Mouse (Mus musculus) embryonic facial prominence, embryonic 14.5 days (tissue): ENCODE measurements at regions not wholly inside any gene's neighbourhood (a gene's known extent, or its start where the extent isn't known, plus 50 kb on each side); places are given as distances from the start of the nearest gene placed in this dataset.

Experiments
- ATAC-seq: fragments of 200-750 bp; cut with Nextera tagmentation; 2 replicates; pipeline ENCODE4 v1.8.0; 2017; ENCODE audit warnings: low read depth, moderate number of reproducible peaks, moderate TSS enrichment
- DNase-seq: peaks from one replicate; pipeline ENCODE4 v3.0.0-alpha.2; 2015; ENCODE audit warnings: low spot score
- H3K27ac ChIP-seq: fragments of 300-500 bp; sonication (generic); replicated peaks from 2 replicates; pipeline ENCODE4 v1.5.1; 2014; ENCODE audit warnings: low read depth, mild to moderate bottlenecking, low read length, moderate library complexity
- H3K27me3 ChIP-seq: fragments of 300-500 bp; sonication (generic); replicated peaks from 2 replicates; pipeline ENCODE4 v1.6.1; 2014; ENCODE audit warnings: low read length; ENCODE audit not compliant: control insufficient read depth, insufficient read depth
- H3K36me3 ChIP-seq: fragments of 300-500 bp; sonication (generic); 2 replicates; pipeline ENCODE4 v1.6.1; 2014; ENCODE audit warnings: low read length, mixed read lengths; ENCODE audit not compliant: control insufficient read depth, insufficient read depth
- H3K4me1 ChIP-seq: fragments of 300-500 bp; sonication (generic); 2 replicates; pipeline ENCODE4 v1.6.1; 2014; ENCODE audit warnings: antibody characterized with exemption, low read length; ENCODE audit not compliant: control insufficient read depth, insufficient read depth
- H3K4me2 ChIP-seq: fragments of 300-500 bp; sonication (generic); 2 replicates; pipeline ENCODE4 v1.6.1; 2014; ENCODE audit warnings: low read depth, mild to moderate bottlenecking, low read length, moderate library complexity, mixed read lengths
- H3K4me3 ChIP-seq: fragments of 300-500 bp; sonication (generic); 2 replicates; pipeline ENCODE4 v1.5.1; 2014; ENCODE audit warnings: low read depth, mild to moderate bottlenecking, low read length
- H3K9ac ChIP-seq: fragments of 300-500 bp; sonication (generic); 2 replicates; pipeline ENCODE4 v1.6.1; 2014; ENCODE audit warnings: low read depth, mild to moderate bottlenecking, low read length, moderate library complexity, mixed read lengths
- H3K9me3 ChIP-seq: fragments of 300-500 bp; sonication (generic); 2 replicates; pipeline ENCODE4 v1.6.1; 2016; ENCODE audit warnings: low read length; ENCODE audit not compliant: control insufficient read depth
- WGBS: fragments of 180-500 bp; shearing (Covaris S2); extraction: QIAGEN DNeasy Blood & Tissue Kit; methylation state at CpG from one replicate; pipeline ENCODE4 v1.1.7; 2014; 5-methylcytosine and 5-hydroxymethylcytosine counted together

- Histone ChIP-seq H3K4me2 (no peak overlapping the region), H3K36me3 (no peaks in the 10 kb centered on the region), H3K9ac (no peak overlapping the region), H3K4me1 (peaks cover 32% of the 10 kb centered on the region), H3K4me3 (no peak overlapping the region), H3K27ac (peak overlapping the region; percentile 61), H3K27me3 (no peaks in the 10 kb centered on the region), H3K9me3 (no peaks in the 10 kb centered on the region)
- ATAC-seq (peak; percentile 41; the same call in 1 of the 2 replicates), DNase-seq (peak; percentile 85)
- 21% methylated on average over 5 of the region's 5 CpGs for WGBS
Measured at GRCm38 (mm10) chr2:174876886-174877285, 116.5 kb downstream of the Edn3 start.

- DNase-seq (no peak), ATAC-seq (no peak)
- Histone ChIP-seq H3K27me3 (no peaks in the 10 kb centered on the region), H3K4me2 (no peak overlapping the region), H3K4me3 (no peak overlapping the region), H3K4me1 (peaks cover 32% of the 10 kb centered on the region), H3K9ac (no peak overlapping the region), H3K9me3 (no peaks in the 10 kb centered on the region), H3K27ac (no peak overlapping the region), H3K36me3 (no peaks in the 10 kb centered on the region)
- WGBS, result 47% methylated on average over 4 of the region's 4 CpGs
Measured at GRCm38 (mm10) chr2:174878979-174879378, 118.6 kb downstream of the Edn3 start.

- ATAC-seq, result no peak
- H3K9ac ChIP-seq, result no peak overlapping the region
- H3K4me3 ChIP-seq, result no peak overlapping the region
- no peak overlapping the region for H3K27ac ChIP-seq
- no peak for DNase-seq
- WGBS, result 89% methylated on average over 13 of the region's 13 CpGs
- no peak overlapping the region for H3K4me2 ChIP-seq
- H3K36me3 ChIP-seq, result no peaks in the 10 kb centered on the region
- H3K27me3 ChIP-seq, result no peaks in the 10 kb centered on the region
- peaks cover 48% of the 10 kb centered on the region for H3K4me1 ChIP-seq
- no peaks in the 10 kb centered on the region for H3K9me3 ChIP-seq
Measured at GRCm38 (mm10) chr2:174880659-174881058, 120.2 kb downstream of the Edn3 start.

GRCm38 (mm10) chr2:174884232-174885225, 124.1 kb downstream of the Edn3 start:
- no peaks in the 10 kb centered on the region for H3K36me3 ChIP-seq
- H3K9ac ChIP-seq, result no peak overlapping the region; the same call in 1 of the 2 replicates
- peak; percentile 77 for DNase-seq
- WGBS, result 43% methylated on average over 19 of the region's 19 CpGs
- H3K27ac ChIP-seq, result peak overlapping the region; percentile 91
- H3K4me3 ChIP-seq, result no peak overlapping the region
- peaks cover 29% of the 10 kb centered on the region; the same call in 1 of the 2 replicates for H3K4me1 ChIP-seq
- H3K27me3 ChIP-seq, result no peaks in the 10 kb centered on the region
- no peak overlapping the region for H3K4me2 ChIP-seq
- peak; percentile 37; the same call in 1 of the 2 replicates for ATAC-seq
- no peaks in the 10 kb centered on the region for H3K9me3 ChIP-seq

- no peaks in the 10 kb centered on the region for H3K4me1 ChIP-seq
- H3K27me3 ChIP-seq, result no peaks in the 10 kb centered on the region
- ATAC-seq, result no peak
Measured at GRCm38 (mm10) chr2:174892658-174893057, 117.4 kb upstream of the Gm14444 start.

GRCm38 (mm10) chr2:174897424-174897823, 112.6 kb upstream of the Gm14444 start:
- Histone ChIP-seq H3K36me3 (no peaks in the 10 kb centered on the region), H3K9me3 (no peaks in the 10 kb centered on the region), H3K27ac (no peak overlapping the region), H3K9ac (no peak overlapping the region), H3K4me3 (no peak overlapping the region), H3K4me2 (no peak overlapping the region), H3K4me1 (no peaks in the 10 kb centered on the region), H3K27me3 (no peaks in the 10 kb centered on the region)
- WGBS, result 54% methylated on average over 8 of the region's 8 CpGs
- ATAC-seq (no peak), DNase-seq (no peak)

More at GRCm38 (mm10) chr2:174892658-174893057, 117.4 kb upstream of the Gm14444 start:
- no peak overlapping the region for H3K4me3 ChIP-seq
- H3K9me3 ChIP-seq, result no peaks in the 10 kb centered on the region
- H3K36me3 ChIP-seq, result no peaks in the 10 kb centered on the region
- H3K27ac ChIP-seq, result no peak overlapping the region
- no peak overlapping the region for H3K4me2 ChIP-seq
- DNase-seq, result no peak
- WGBS, result 44% methylated on average over 7 of the region's 7 CpGs
- no peak overlapping the region for H3K9ac ChIP-seq

- Histone ChIP-seq H3K4me1 (peaks cover 10% of the 10 kb centered on the region), H3K27me3 (no peaks in the 10 kb centered on the region), H3K9me3 (no peaks in the 10 kb centered on the region), H3K9ac (no peak overlapping the region), H3K27ac (0 out of 2 replicates have a peak overlapping the region, but pooled peaks have one; percentile 17), H3K4me2 (no peak overlapping the region), H3K36me3 (no peaks in the 10 kb centered on the region), H3K4me3 (no peak overlapping the region)
- DNase-seq (no peak), ATAC-seq (no peak)
- 69% methylated on average over 5 of the region's 5 CpGs for WGBS
Measured at GRCm38 (mm10) chr2:174899940-174900670, 109.9 kb upstream of the Gm14444 start.

- H3K4me1 ChIP-seq, result peaks cover 10% of the 10 kb centered on the region
- H3K36me3 ChIP-seq, result no peaks in the 10 kb centered on the region
- no peak overlapping the region for H3K27ac ChIP-seq
- no peak overlapping the region for H3K9ac ChIP-seq
- ATAC-seq (no peak), DNase-seq (peak; percentile 75)
- no peaks in the 10 kb centered on the region for H3K27me3 ChIP-seq
- no peak overlapping the region for H3K4me2 ChIP-seq
- H3K4me3 ChIP-seq, result no peak overlapping the region
- no peaks in the 10 kb centered on the region for H3K9me3 ChIP-seq
Measured at GRCm38 (mm10) chr2:174900671-174900991, 109.4 kb upstream of the Gm14444 start.
